Mouse (Mus musculus): ENCODE data around the gene Olfr1095.

GRCm38 (mm10) chr2:86824363-86824762 is 27.1 kb downstream of the Olfr1095 start, which contains the start of gene Olfr1094:
- TF ChIP-seq POLR2A (IDR thresholded peaks at IDR 0.05; ENCODE audit: borderline replicate concordance, control insufficient read depth, low read depth, low read length) = no peak
- no peak for TF ChIP-seq CTCF (IDR thresholded peaks at IDR 0.05; ENCODE audit: control insufficient read depth, insufficient read depth, low read length)

All from bone marrow, adult 2 months (tissue).